Mouse (Mus musculus): ENCODE results near the gene Dpy30. TPM values are rescaled to one million over a fixed set of nuclear protein-coding genes. Genes with fewer than 3 reads are reported as not detected.

The Dpy30 gene
- total RNA-seq, 2 experiments from 2014 or later, result 231 to 255 TPM

DNA sequence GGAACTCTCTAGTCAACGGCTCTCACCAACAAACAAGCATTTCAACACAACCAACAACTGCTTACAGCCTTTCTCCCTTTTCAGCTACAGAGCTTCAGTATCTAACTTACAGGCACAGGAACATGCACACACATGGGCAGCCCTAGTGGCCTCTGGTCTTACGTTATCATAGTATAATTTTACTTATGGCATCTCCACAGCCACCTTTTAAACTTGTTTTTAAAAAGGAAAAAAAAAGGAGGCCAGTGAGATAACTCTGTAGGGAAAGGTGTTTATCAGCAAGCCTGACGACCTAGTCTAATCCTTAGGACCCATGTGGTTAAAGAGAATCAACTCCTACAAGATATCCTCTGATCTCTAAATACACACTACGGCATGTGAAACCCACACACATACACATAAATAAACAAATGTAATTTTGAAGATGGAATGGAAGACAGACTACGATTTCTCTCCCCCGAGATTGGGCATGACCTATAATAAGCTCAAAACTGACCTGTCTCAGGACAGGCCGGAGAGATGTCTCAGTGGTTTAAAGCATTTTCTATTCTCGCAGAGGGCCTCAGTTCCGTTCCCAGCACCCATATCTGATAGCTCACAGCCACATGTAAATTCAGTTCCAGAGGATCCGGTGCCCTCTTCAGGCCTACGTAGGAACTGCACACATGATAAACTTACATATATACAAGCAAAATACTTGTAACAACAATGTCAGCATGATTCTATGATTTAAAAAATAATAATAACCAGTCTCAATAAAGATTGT is 56.1 kb downstream of the Dpy30 start:
- no peak for ATAC-seq (replicated peaks; ENCODE audit: poor library complexity, severe bottlenecking)

DNA sequence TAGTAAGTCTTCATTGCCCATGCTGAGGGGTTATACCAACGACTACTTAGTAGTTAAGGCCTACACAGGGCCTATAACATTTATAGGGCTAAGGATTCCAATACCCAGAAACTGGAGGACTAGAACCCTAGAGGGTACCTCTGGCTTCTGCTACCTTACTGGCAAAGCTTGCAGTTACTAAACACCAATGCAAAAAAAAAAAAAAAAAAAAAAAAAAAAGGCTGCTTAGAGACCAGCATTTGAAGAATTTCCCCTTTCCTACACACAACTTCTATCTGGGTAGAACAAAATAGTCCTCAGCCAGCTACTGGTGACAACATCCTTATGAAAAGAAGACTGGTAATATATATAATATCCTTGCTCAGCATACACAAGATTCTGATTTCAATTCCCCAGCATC is 58.1 kb downstream of the Dpy30 start:
- 0 out of 2 replicates have a peak, but pooled peaks have one; percentile 15 for ATAC-seq (replicated peaks; ENCODE audit: poor library complexity, severe bottlenecking)

GRCm38 (mm10) chr17:74265156-74265505 is 58.6 kb downstream of the Dpy30 start:
- ATAC-seq (replicated peaks; ENCODE audit: poor library complexity, severe bottlenecking), result 0 out of 2 replicates have a peak, but pooled peaks have one; percentile 4

DNA sequence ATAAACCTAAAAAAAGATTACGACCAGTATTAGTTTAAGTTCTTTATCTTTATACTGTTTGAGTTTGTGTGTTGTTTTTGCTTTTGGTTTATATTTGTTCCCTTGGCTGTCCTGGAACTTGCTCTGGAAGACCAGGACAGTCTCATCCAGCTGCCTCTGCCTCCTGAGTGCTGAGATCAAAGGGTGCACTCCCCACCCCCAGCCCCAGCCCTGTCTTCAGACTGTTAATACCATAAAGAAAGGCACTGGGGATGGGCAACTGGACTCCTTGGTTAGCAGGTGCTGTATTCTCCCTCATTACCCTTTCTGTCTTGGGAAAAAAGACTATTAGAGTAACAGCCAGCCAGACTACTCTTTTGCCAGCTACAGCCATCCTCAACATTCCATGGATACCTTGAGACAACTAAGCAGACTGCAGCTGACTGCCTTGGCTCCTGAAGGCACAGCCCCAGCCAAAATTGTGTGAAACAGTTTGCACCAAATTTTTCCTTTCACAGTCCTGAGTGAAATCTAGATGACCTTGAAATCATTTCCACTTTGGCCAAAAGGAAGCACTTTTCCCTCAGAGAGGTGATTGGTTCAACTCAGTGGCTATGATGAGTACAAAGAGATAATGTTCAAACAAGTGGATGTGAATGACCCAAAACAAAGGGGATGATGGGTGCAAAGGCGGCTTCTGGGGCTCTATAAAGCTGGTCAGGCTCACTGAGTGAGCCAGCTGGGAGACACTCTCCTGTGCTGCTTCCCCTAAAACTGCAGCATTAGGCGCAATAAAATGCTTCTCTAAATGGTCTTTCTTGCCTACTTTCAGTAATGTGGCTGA is 59.2 kb downstream of the Dpy30 start:
- peak; percentile 39 for ATAC-seq (replicated peaks; ENCODE audit: poor library complexity, severe bottlenecking)

GRCm38 (mm10) chr17:74262415-74262814 is 61.3 kb downstream of the Dpy30 start:
- ATAC-seq (replicated peaks; ENCODE audit: poor library complexity, severe bottlenecking), result peak; percentile 53

Other genes starting within 250 kb of the Dpy30 start
- gene Memo1, start 28.4 kb downstream of the Dpy30 start, total RNA-seq (2014; fragmentation: Nextera tagmentation), result 83.0 and 92.0 TPM in 2 replicates
- gene Memo1, start 28.4 kb downstream of the Dpy30 start, total RNA-seq (2017), result 97.9 and 115 TPM in 2 replicates
- 27.3 and 28.8 TPM in 2 replicates for gene Spast, start 15.0 kb upstream of the Dpy30 start, total RNA-seq (2014; fragmentation: Nextera tagmentation)
- 54.7 and 70.0 TPM in 2 replicates for gene Spast, start 15.0 kb upstream of the Dpy30 start, total RNA-seq (2017)
- 4.5 and 15.7 TPM in 2 replicates for gene Slc30a6, start 71.7 kb upstream of the Dpy30 start, total RNA-seq (2014; fragmentation: Nextera tagmentation)
- 6.8 and 13.4 TPM in 2 replicates for gene Slc30a6, start 71.7 kb upstream of the Dpy30 start, total RNA-seq (2017)
- gene Nlrc4, start 135.2 kb upstream of the Dpy30 start, total RNA-seq (2014; fragmentation: Nextera tagmentation), result 7.8 and 12.3 TPM in 2 replicates
- gene Nlrc4, start 135.2 kb upstream of the Dpy30 start, total RNA-seq (2017), result 10.3 and 10.4 TPM in 2 replicates
- 22.9 and 56.6 TPM in 2 replicates for gene Yipf4, start 165.5 kb upstream of the Dpy30 start, total RNA-seq (2014; fragmentation: Nextera tagmentation)
- gene Yipf4, start 165.5 kb upstream of the Dpy30 start, total RNA-seq (2017), result 46.2 and 59.6 TPM in 2 replicates
- 156 and 191 TPM in 2 replicates for gene Birc6, start 204.4 kb upstream of the Dpy30 start, total RNA-seq (2014; fragmentation: Nextera tagmentation)
- 122 and 145 TPM in 2 replicates for gene Birc6, start 204.4 kb upstream of the Dpy30 start, total RNA-seq (2017)

Measured in granulocyte monocyte progenitor cell, adult 5-6 weeks (primary cell).